Comparison of ENCODE assay signal across 8 mouse cellular contexts in the genomic region with DNA sequence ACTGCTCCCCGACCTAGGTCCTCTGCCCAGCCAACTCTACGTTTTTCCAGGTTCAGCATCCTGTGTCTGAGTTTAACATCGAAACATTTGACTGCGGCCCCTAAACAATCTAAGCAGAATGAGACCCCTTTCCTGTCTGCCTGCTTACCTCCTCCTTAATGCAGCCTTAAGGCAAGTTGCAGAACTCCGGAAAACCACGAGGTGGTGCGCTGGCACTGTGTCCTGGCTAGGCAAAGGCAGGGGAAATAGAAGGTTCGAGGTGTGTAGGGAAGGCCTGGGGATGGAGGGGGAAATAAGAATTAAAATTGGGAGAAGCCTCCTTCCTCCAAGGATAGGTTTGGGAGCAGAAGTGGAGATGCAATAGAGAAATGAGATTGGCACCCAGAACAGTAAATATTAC. TPM values are rescaled to one million over a fixed set of nuclear protein-coding genes. Genes with fewer than 3 reads are reported as not detected.
DNase-seq lines count a peak whose midpoint lies in the region; ATAC-seq and TF ChIP-seq lines count a peak whose summit lies in the region.

No protein-coding gene starts in this region.

- ATAC-seq in embryonic facial prominence, embryonic 12.5 days (ENCODE audit: insufficient number of reproducible peaks, insufficient read depth, low FRiP score, low TSS enrichment) = no peak
- peak; percentile 71 for ATAC-seq in megakaryocyte progenitor cell, adult 5-6 weeks (replicated peaks; ENCODE audit: poor library complexity)
- ATAC-seq in erythroid progenitor cell, adult 5-6 weeks (replicated peaks; ENCODE audit: low FRiP score, poor library complexity, severe bottlenecking) = no peak

- no peak for TF ChIP-seq POLR2A in spleen, adult 2 months (IDR thresholded peaks at IDR 0.05; ENCODE audit: low read depth, low read length)

- TF ChIP-seq CTCF in spleen, adult 2 months (IDR thresholded peaks at IDR 0.05; ENCODE audit: extremely low read depth, insufficient read depth, insufficient read length, insufficient replicate concordance) = peak; percentile 62; the same call in 1 of the 2 replicates

- WGBS in embryonic facial prominence, embryonic 12.5 days = under 1% methylated on average over 8 of the region's 8 CpGs
- WGBS in hindbrain, embryonic 10.5 days = 6% methylated on average over 8 of the region's 8 CpGs
- 6% methylated on average over 8 of the region's 8 CpGs for WGBS in spleen, adult 2 months

- H3K4me2 ChIP-seq in embryonic facial prominence, embryonic 12.5 days (replicated peaks) = peak overlapping the region; percentile 29

- peak; percentile 20 to 28 for DNase-seq in CD8-positive naive resting alpha-beta T cell, adult 2 months (ENCODE audit: low read depth in 2 of 2, low spot score in 2 of 2)
- DNase-seq in adrenal gland, adult 18-20 months (ENCODE audit: low spot score in 2 of 2) = peak; percentile 76 to 79
- DNase-seq in hindbrain, embryonic 10.5 days (ENCODE audit: low spot score) = peak; percentile 80
- peak; percentile 67 to 88 for DNase-seq in layer of hippocampus, postnatal 25 days (ENCODE audit: extremely low spot score in 1 of 2, low spot score in 1 of 2)
- peak in 1 of 2 experiments; percentile 32 for DNase-seq in spleen, adult 2 months (ENCODE audit: low read depth in 1 of 2, low spot score in 2 of 2)

- no peak overlapping the region for H3K9ac ChIP-seq in embryonic facial prominence, embryonic 12.5 days

- H3K9me3 ChIP-seq in embryonic facial prominence, embryonic 12.5 days = no peaks in the 10 kb centered on the region
- no peaks in the 10 kb centered on the region for H3K9me3 ChIP-seq in hindbrain, embryonic 10.5 days

- H3K27me3 ChIP-seq in embryonic facial prominence, embryonic 12.5 days = peaks cover 59% of the 10 kb centered on the region
- H3K27me3 ChIP-seq in hindbrain, embryonic 10.5 days (ENCODE audit: insufficient read depth, poor library complexity, severe bottlenecking) = peaks cover 65% of the 10 kb centered on the region
- H3K27me3 ChIP-seq in spleen, adult 2 months (ENCODE audit: control insufficient read depth, insufficient read depth, low read length) = peaks cover 23% of the 10 kb centered on the region

- no peak overlapping the region for H3K27ac ChIP-seq in embryonic facial prominence, embryonic 12.5 days
- no peak overlapping the region for H3K27ac ChIP-seq in hindbrain, embryonic 10.5 days
- H3K27ac ChIP-seq in spleen, adult 2 months (ENCODE audit: insufficient read depth, low read length) = no peak overlapping the region

- H3K36me3 ChIP-seq in embryonic facial prominence, embryonic 12.5 days = no peaks in the 10 kb centered on the region
- no peaks in the 10 kb centered on the region for H3K36me3 ChIP-seq in hindbrain, embryonic 10.5 days
- no peaks in the 10 kb centered on the region for H3K36me3 ChIP-seq in spleen, adult 2 months (ENCODE audit: control insufficient read depth, insufficient read depth, low read length)

- H3K4me3 ChIP-seq in embryonic facial prominence, embryonic 12.5 days = no peak overlapping the region
- H3K4me3 ChIP-seq in hindbrain, embryonic 10.5 days = no peak overlapping the region
- no peak overlapping the region for H3K4me3 ChIP-seq in spleen, adult 2 months (ENCODE audit: extremely low read depth, insufficient read depth, insufficient read length)

- H3K4me1 ChIP-seq in embryonic facial prominence, embryonic 12.5 days = peaks cover 17% of the 10 kb centered on the region
- peaks cover 36% of the 10 kb centered on the region for H3K4me1 ChIP-seq in hindbrain, embryonic 10.5 days (replicated peaks)
- peaks cover 2% of the 10 kb centered on the region; the same call in 1 of the 2 replicates for H3K4me1 ChIP-seq in spleen, adult 2 months (ENCODE audit: control insufficient read depth, insufficient read depth, insufficient read length)

RNA-seq across cellular contexts. Expression of gene Dlx3, which starts 1.4 kb away (rescaled TPM):
- not detected for total RNA-seq in adrenal gland, adult 18-20 months (2021)
- polyA plus RNA-seq in embryonic facial prominence, embryonic 12.5 days (2016; fragmentation: Nextera tagmentation; extraction: Ambion mirVana) = 20.2 and 21.8 TPM in 2 replicates
- 3.2 and 6.5 TPM in 2 replicates for polyA plus RNA-seq in hindbrain, embryonic 10.5 days (2016; fragmentation: Nextera tagmentation; extraction: Ambion mirVana)
- total RNA-seq in layer of hippocampus, postnatal 25 days (2021) = not detected
- total RNA-seq in megakaryocyte progenitor cell, adult 5-6 weeks (2015) = not detected in 2 replicates
- not detected in 2 replicates for total RNA-seq in megakaryocyte progenitor cell, adult 5-6 weeks (2017)
- polyA plus RNA-seq in spleen, adult 2 months (2012; rRNA removed) = not detected in 2 replicates
- not detected in 2 replicates for total RNA-seq in erythroid progenitor cell, adult 5-6 weeks (2015; ENCODE audit: low replicate concordance)
- not detected in 2 replicates for total RNA-seq in erythroid progenitor cell, adult 5-6 weeks (2017; ENCODE audit: low replicate concordance)

RNA-seq across cellular contexts. Expression of gene Dlx4, which starts 27.6 kb away (rescaled TPM):
- total RNA-seq in adrenal gland, adult 18-20 months (2021) = not detected
- 4.9 and 5.7 TPM in 2 replicates for polyA plus RNA-seq in embryonic facial prominence, embryonic 12.5 days (2016; fragmentation: Nextera tagmentation; extraction: Ambion mirVana)
- 0.25 and 0.31 TPM in 2 replicates for polyA plus RNA-seq in hindbrain, embryonic 10.5 days (2016; fragmentation: Nextera tagmentation; extraction: Ambion mirVana)
- total RNA-seq in layer of hippocampus, postnatal 25 days (2021) = not detected
- not detected in 2 replicates for total RNA-seq in megakaryocyte progenitor cell, adult 5-6 weeks (2015)
- not detected in 2 replicates for total RNA-seq in megakaryocyte progenitor cell, adult 5-6 weeks (2017)
- polyA plus RNA-seq in spleen, adult 2 months (2012; rRNA removed) = not detected in 2 replicates
- not detected in 2 replicates for total RNA-seq in erythroid progenitor cell, adult 5-6 weeks (2015; ENCODE audit: low replicate concordance)
- total RNA-seq in erythroid progenitor cell, adult 5-6 weeks (2017; ENCODE audit: low replicate concordance) = not detected in 2 replicates

RNA-seq across cellular contexts. Expression of gene Itga3, which starts 41.9 kb away (rescaled TPM):
- total RNA-seq in adrenal gland, adult 18-20 months (2021) = 10 to 100 TPM; 33.9 to 44.6 TPM
- polyA plus RNA-seq in embryonic facial prominence, embryonic 12.5 days (2016; fragmentation: Nextera tagmentation; extraction: Ambion mirVana) = 10.5 and 10.9 TPM in 2 replicates
- 5.7 and 6.7 TPM in 2 replicates for polyA plus RNA-seq in hindbrain, embryonic 10.5 days (2016; fragmentation: Nextera tagmentation; extraction: Ambion mirVana)
- total RNA-seq in layer of hippocampus, postnatal 25 days (2021) = 10 to 100 TPM; 11.7 to 15.6 TPM
- 1.1 TPM in 1 of 2 replicates, not detected in the other for total RNA-seq in megakaryocyte progenitor cell, adult 5-6 weeks (2015)
- total RNA-seq in megakaryocyte progenitor cell, adult 5-6 weeks (2017) = 0.03 TPM in 1 of 2 replicates, not detected in the other
- 12.7 and 13.9 TPM in 2 replicates for polyA plus RNA-seq in spleen, adult 2 months (2012; rRNA removed)
- not detected in 2 replicates for total RNA-seq in erythroid progenitor cell, adult 5-6 weeks (2015; ENCODE audit: low replicate concordance)
- 0.13 TPM in 1 of 2 replicates, not detected in the other for total RNA-seq in erythroid progenitor cell, adult 5-6 weeks (2017; ENCODE audit: low replicate concordance)

Comparison
In these comparisons a context has a peak if more than half of its experiments do, and no peak if none do; other contexts are left out.
1. RNA of gene Itga3, which starts 41.9 kb away (total RNA-seq): 33.9 to 44.6 TPM in adrenal gland, adult 18-20 months and 11.7 to 15.6 TPM in layer of hippocampus, postnatal 25 days; 0.03 to 1.1 TPM in megakaryocyte progenitor cell, adult 5-6 weeks and 0.13 TPM in erythroid progenitor cell, adult 5-6 weeks; every median in the first group is over 4 times any median in the second.